Mouse (Mus musculus) layer of hippocampus, postnatal 14 days (tissue): ENCODE measurements at regions not wholly inside any gene's neighbourhood (a gene's known extent, or its start where the extent isn't known, plus 50 kb on each side); places are given as distances from the start of the nearest gene placed in this dataset.

Experiments used
- microRNA-seq, 2 experiments: library from miRNA; unstranded; fragments of <30 nt; microRNA quantifications; one replicate each; pipeline ENCODE4 v1.2.0; 2021

Small RNAs in the stretch of these regions (microRNA-seq; reads per million reads assigned to microRNA genes)
- gene Gm44301 = 0 reads per million in 2 experiments
